Mouse (Mus musculus): ENCODE measurements around the gene Cntn6.

The Cntn6 gene

DNA sequence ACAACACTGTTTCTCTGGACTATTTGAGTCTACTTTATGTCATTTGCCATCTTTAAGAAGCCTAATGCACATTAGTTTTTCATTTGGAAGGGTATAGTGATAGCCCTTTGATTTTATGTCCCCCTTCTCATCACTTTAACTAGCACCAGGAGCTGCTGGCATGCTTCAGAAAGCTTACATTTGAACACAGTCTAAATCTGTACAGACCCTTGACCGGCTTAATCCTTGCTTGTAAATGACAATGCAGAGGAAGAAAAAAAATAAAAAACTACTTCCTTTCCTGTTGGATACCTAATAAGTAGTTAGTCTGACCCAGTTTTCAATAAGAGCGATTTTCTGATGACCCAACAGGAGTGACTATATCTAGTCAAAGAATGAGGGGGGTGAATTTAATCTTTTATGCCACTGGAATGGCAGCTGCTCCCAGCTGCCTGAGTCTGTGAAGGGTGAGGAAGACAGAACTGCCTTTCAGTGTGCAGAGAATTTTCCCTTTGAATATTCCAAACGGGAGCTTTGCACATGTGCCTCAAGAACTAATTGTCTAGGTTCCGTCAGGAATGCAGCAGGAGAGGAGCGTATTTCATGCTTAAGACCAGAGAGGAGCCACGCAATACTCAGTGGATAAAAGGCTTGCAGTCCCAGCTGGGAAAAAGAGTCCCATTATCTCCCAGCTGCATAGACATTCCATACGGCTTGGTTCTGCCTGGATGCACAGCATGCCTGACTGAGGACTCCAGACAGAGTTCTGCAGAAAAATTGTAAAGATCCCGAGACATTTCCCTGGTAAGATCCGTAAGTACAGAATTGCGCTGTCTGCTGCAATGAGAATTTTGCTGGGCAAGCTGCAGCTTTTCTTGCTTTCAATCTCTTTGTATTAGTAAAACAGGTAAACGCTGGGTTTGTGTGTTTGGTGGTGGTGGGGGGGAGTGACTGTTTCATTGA lies at the start of gene Cntn6:
Gene Cntn6 (plus strand): TSS at position 301 of the 942 bp plus-strand sequence.
- DNase-seq = no peak

GRCm38 (mm10) chr6:104443731-104444130 lies 48.9 kb upstream of the Cntn6 start:
- no peak for DNase-seq

DNA sequence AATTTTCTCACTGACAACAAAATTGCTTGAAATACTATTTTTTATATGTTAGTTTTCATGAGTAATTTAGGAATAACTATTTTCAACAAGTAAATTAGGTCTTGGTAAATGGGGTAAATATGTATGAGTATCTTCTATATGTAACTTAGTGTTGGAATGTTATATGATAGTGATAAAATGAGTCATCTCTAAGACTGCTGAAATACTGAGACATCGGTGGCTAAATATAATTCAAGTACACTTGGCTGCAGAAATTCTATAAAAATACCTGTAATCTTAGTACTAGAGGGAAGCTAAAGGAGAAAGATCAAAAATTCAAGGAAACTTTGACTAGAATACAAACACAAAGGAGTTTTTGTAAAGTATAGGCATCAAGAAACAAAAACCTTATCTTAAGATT lies 21.9 kb upstream of the Cntn6 start:
- DNase-seq = no peak

GRCm38 (mm10) chr6:104479242-104479641 lies 13.3 kb upstream of the Cntn6 start:
- DNase-seq = no peak

- no peak for DNase-seq
These were observed 869 bp downstream of the Cntn6 start for GRCm38 (mm10) chr6:104493459-104493858.

- DNase-seq = no peak
These were observed 3.2 kb downstream of the Cntn6 start for GRCm38 (mm10) chr6:104495801-104496200.

GRCm38 (mm10) chr6:104563993-104564392 lies 71.4 kb downstream of the Cntn6 start:
- no peak for DNase-seq

GRCm38 (mm10) chr6:104569564-104569963 lies 77.0 kb downstream of the Cntn6 start:
- no peak for DNase-seq

DNA sequence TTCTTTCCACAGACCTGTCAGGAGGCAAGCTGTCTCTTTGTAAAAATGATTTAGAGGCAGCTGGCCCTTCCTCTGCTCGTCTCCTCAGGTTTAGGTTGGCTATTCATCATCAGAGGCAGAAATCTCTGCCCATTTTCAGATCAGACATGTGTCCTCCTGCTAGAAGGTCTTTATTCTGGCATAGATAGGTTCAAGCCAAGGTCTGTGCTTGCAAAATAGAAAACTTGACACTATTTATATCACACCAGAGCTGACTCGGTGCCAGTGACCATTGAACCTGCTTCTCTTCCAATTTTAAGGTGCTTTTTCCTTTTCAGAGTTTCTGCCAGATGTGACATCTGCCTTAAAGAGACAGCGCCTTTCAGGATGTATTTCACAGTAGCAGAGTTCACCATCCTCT lies 95.4 kb downstream of the Cntn6 start:
- no peak for DNase-seq

DNA sequence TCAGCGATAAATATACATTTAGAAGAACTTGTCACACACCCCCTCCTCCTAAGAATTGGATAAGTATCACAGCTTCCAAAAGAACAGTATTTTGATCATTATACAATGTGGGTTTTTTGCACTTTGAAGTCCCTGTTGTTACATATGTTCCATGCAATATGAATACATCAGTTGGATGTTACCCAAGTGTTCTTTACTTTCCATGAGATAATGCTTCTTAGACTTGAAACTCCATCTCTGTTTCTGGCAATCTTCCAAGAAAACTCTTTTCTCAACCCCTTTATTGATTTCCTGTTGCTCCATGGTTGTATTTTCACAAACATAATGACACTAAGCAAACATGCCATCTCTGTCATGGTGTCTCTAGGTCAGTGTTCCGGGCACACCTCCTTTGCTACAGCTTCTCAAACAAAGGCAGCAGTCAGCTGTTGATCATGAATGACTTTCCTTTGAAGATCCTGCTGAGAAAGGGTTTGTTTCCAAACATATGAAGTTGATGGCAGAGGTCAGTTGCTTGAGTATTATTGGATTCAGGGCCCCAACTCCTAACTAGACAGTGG lies 108.3 kb downstream of the Cntn6 start:
- DNase-seq = no peak

DNA sequence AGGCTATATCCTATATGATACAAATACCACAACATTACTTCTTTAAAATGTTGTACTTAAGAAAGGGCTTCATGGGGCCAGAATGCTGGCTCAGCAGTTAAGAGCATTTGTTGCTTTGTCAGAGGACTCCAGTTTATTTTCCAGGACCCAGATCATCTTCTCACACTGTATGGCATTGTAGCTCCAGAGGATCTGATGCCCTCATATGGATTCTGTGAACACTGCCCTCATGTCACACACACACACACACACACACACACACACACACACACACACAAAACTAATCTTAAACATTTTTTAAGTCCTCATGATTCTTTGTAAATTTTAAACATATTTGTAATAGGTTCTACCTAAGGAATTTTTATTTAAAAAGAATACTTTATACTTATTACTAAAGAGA lies 110.3 kb downstream of the Cntn6 start:
- DNase-seq = no peak

GRCm38 (mm10) chr6:104603371-104603770 lies 110.8 kb downstream of the Cntn6 start:
- DNase-seq = no peak

DNA sequence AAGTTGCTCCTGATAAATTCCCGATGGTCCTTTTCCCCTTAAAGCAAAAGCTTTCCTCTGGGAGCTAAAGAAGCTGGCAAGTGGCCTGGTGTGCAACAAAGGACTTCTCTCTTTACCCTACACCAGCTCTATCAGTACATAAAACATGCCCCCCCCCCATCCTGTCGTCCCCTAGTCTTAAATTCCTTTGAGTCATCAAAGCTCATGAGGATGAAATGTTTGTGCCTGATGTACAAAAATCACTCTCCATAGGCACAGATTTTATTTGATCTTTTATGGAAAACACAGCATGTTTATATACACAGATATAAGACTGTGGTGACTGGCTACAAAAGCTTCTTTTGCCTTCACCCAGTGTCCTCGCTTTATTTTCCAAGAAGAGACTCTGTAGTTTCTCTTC lies 112.6 kb downstream of the Cntn6 start:
- no peak for DNase-seq

- DNase-seq = no peak
These were observed 160.9 kb downstream of the Cntn6 start for GRCm38 (mm10) chr6:104653518-104653917.

DNA sequence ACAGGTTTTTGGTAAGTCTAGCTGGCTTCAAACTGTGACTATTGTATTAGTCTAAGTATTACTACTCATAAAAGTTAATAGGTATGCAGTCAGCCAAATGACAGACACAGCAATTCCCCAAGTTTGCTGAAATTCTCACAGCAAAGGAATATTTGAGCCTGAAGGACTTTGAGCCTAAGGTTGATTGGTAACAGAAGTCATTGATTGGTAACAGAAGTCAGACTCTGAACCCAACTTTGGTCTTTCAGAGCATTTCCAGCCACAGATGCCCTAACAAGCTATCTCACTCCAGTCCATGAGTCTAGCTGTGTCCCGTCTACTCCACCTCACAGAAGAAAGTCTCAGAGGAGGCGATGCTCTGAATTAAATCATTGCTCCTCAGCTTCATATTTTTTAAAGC lies 176.1 kb downstream of the Cntn6 start:
- DNase-seq = no peak

DNA sequence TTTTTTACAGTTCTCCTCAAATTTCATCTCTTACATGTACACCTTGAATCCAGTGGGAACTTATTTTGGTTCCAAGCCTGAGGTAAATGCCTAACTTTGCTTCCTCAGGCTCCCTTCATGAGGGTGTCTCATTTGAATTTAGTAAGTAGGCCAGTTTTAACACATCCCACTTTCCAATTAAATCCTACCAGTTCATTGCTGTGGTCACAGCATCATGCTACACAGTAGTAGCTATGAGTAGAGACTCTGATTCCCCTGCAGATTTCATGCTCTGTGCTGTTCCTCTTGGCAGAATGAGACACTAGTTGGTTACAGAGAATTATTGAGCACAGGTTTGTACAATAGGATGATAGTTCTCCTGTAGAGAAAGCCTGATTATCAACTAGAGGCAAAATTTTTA lies 181.7 kb downstream of the Cntn6 start:
- DNase-seq = no peak

DNA sequence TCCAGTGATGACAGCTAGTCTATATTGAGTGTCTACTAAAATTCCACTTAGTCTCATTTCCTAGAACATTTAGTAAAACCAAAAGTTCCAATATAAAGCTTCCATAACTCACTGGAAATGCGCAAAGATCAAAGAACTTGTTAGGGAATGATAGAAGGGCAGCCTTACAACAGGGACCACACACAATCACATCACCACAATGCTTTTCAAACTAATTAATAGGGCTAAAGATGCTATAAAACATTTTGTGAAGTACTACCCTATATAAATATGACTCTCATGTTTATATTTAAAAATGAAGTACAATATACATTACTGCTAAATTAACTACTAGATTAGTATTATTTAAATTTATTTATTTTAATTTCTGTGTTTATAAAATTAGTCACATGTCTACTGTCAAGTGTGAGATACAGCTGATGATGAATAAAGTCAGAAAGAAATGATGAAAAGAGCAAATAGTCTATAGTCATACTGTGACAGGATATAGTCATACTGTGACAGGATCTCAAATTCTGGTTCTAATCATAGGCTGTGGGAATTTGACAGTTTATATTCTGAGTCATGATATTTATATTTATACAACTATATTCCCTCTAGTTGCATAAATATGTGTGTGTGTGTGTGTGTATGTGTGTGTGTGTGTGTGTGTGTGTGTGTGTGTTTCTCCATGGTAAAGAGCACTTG lies 187.4 kb downstream of the Cntn6 start:
- DNase-seq = no peak

- DNase-seq = no peak
These were observed 195.4 kb downstream of the Cntn6 start for GRCm38 (mm10) chr6:104687980-104688379.

DNA sequence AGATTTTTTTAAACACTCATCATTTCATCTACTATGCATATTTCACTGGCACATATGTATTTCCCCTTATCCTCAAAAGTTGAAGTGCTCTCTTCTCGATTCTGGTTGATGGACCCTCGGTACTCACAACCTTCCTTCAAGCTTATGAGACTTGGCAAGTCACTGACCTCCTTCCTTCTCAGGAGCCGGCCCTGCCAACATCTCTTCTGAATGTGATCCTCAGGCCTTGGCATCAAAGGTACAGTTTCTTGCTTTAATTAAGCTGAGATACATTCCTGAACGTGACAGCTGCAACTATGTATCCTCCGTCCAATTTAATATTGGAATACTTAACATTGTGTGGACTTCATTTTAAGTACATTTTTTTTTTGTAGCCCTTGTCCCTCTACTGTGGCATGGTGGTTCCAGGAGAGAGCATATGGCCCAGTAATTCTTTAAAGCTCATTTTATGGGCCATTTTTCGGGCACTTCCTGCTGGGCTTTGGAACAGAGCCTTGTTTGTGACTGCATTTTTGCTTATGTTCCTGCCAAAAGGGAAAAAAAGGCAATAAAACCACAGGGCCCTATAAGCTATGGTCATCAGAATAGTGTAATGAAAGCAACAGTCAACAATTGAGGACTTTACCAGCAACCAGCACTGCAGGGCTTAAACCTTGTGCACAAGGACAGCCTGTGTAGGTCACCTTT lies 196.0 kb downstream of the Cntn6 start:
- DNase-seq = no peak

DNA sequence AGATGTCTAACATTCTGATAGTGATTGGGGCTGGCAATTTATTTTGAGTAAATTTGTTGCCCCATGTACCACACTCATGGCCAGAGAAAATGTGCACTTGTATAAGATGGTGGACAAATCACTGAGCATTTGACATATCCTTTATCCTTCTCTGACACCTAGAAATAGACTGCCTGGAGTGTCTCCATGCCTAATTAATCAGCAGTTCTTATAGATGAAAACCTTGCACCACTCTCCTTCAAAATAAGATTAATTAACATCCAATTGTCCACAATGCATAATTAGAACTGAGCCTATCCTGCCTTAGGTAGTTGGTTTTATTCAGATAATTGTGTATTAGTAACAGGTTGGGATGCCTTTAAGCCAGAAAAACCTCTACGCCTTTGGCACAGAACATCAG lies 236.0 kb downstream of the Cntn6 start:
- DNase-seq = no peak

- no peak for DNase-seq
These were observed 241.7 kb downstream of the Cntn6 start for GRCm38 (mm10) chr6:104734256-104734655.

- DNase-seq = no peak
These were observed 246.4 kb downstream of the Cntn6 start for GRCm38 (mm10) chr6:104738999-104739398.

- DNase-seq = no peak
These were observed 265.5 kb downstream of the Cntn6 start for GRCm38 (mm10) chr6:104758125-104758524.

Data from lung, adult 18-20 months (tissue).